Mouse (Mus musculus) mouse trophoblast stem cell (cell line): ENCODE results near the gene Akna.

Source experiments
- in situ Hi-C, 2 experiments: fragments of 300-500 bp; cut with MseI, MboI; formaldehyde crosslinking; loops; 2 replicates in 1 of 2; 3 replicates in 1 of 2; pipeline ENCODE4 v1.15.1; 2025

Gene Akna

DNA sequence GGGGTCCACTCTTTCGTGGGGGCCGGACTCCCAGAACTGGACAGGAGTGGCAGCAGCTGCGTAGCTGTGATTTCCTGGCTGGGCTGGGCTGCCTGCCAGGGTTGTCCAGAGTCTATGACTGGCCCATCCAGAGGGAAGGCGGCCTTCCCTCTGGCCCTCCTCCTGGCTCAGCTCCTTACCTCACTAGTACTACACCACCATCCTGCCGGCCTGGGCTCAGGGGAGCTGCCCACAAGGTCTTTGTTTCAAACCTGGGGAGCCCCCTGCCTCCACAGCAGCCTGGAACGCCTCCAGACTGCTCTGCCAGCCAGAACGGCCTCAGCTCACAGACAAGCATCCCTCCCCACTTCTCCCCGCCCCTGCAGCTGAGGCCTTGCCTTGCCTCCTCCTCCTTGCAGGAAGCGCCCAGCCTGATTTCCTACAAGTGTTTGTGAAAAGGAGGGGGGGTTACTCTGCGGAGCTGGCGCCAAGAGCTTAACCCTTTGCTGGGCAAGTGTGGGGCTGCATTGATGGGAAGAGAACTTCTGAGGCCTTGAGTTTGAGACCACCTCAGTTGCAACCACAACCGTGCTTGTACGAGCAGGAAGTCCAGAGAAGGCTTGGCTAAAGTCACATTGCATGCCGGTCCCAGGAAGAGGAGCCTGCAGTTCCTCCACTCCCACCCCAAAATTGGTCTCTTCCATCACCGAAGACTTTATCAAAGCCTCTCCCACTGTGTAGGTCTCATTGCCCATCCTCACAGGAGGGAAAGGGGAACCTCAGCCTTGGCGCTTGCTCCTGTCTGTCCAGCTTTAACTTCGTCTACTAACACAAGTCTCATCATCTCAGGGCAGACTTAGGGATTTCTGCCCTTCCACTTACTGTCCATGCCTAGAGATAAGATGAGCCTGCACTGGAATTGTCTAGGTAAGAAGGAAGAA is at the start of gene Akna:
Gene Akna (minus strand): TSS at position 315 of the 920 bp plus-strand sequence.
- in situ Hi-C loops, result no loop called here

DNA sequence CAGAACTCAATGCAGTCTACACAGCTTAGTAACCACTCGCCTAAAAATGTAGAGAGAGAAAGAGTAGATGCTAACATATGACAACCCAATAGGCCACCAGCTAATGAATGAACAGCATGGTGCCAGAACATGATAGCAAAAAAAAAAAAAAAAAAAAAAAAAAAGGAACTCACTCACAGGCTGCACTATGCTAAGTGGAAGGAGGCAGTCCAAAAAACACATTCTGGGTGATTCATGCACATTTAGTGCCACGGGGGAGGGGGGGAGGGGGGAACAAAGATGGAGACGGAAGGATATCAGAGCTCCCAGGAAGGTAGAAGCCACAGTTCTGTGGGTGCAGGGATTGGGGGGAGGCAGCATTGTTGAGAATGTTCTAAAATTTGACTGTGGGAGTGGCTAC is 49.4 kb upstream of the Akna start:
- in situ Hi-C loops, result no loop called here

DNA sequence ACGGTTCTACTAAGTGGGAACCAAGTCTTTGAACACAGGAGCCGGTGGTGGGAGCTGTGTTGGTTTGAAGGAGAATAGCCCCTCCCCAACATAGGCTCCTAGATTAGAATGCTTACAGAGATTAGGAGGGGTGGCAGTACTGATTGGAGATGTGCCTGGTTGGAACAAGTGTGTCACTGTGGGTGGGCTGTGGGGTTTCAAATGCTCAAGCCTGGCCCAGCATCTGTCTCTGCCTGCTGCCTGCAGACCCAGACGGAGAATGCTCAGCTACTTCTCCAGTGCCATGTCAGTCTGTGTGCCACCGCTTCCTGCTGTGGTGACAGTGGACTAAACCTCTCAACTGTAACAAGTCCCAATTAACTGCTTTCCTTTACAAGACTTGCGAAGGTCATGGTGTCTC is 47.4 kb upstream of the Akna start:
- in situ Hi-C loops, result no loop called here

DNA sequence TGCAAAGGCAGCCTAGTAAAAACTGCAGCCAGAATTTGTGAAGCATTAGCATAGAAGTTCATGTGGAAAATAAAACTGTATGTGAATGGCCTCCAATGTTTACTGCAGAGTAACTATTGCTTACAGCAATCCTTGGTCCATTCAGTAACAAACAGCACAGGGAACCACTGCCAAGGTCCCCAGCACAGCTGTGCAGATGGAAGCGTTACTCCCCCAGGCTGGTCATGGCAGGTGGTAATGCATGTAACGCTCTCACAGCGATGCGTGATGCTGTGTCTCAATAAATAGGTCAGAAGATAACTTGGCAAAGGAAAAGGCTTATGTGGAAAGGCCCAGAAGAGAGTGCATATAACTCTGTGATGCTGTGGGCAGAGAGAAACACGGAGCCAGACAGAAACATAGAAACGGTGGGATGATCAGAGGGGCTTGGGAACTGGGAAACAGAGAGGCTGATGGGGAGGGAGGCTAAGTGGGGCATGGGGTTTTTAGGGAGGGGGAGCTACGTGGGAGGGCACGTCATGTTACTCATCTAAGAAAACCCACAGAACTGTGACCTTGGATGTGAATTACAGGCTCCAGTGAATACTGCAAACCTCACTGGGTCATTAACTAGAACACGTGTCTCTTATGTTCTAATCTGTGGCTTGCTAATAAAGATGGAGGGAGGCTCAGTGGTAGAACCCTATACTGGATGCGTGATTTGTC is 41.4 kb upstream of the Akna start:
- in situ Hi-C loops, result no loop called here

DNA sequence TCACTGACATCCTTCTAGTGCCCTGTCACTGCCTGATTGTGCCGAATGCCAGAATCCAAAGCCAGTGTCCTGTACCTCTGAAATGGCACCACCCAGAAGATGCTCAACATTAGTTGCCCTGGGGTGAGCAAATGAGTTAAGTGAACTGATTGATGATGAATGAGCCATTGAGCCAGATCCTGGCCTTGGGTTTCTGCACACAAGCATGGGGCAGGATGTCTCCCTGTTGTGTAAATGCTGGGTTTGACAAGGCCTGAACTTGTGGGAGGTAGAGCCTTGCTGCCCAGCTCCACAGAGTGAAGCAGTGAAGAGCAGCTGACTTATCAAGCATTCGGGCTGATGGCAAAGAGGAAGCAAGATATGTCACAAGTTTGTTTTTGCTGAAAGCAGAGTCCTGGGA is 39.9 kb upstream of the Akna start:
- in situ Hi-C loops, result no loop called here

DNA sequence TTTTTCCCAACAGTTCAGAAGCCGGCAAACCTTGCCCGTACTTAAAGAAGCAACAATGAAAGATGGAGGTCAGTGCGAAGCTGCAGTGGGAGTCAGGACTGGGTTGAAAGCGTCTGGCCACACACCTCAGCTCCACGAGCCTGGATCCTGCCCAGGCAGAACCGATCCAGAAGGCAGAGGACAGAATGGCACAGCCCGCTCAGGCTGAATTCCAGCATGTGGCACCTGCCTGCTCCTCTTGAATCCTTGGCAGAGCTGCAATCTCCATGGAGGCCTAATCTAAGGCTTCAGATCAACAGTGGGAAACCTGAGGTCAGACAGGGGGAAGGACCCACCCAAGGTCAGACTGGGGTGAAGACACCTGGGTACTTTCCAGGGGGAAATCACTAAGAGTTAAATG is 38.5 kb upstream of the Akna start:
- in situ Hi-C loops, result no loop called here

DNA sequence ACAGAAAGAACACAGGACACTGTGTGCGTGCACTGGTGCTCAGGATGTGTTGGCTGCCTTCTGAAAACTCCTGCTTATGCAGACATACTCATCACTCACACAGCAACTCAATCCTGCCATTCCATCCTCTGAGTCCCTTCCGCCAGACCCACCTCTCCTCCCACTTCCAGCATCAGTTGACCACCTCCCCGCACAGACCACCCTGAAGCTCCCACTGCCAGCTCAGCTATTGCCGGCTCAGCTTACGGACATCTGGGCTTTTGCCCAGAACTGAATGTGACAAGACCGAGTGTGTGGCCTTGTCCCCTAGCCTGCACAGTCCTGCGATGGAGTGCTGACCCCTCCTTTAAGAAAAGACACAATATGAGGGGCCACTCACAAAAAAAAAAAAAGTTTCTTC is 37.1 kb upstream of the Akna start:
- in situ Hi-C loops, result no loop called here

DNA sequence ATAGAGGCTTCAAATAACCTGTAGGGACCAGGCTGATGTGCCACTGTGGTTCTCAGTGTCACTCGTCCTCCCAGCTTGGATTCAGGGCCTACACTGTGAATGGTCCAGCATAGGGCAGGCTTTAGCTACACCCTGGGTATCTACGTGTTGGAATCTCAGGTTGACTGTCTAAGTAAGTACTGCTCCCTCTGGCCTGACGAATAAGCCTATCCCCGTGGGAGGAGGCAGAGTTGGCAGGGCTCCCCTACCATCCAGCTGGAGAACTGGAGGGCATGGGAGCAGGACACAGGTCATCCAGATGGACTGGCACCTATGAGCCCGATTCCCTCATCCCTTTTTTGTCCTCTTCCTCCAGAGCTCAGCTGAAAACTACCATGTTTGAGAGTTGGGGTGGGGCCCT is 34.8 kb upstream of the Akna start:
- in situ Hi-C loops, result no loop called here

DNA sequence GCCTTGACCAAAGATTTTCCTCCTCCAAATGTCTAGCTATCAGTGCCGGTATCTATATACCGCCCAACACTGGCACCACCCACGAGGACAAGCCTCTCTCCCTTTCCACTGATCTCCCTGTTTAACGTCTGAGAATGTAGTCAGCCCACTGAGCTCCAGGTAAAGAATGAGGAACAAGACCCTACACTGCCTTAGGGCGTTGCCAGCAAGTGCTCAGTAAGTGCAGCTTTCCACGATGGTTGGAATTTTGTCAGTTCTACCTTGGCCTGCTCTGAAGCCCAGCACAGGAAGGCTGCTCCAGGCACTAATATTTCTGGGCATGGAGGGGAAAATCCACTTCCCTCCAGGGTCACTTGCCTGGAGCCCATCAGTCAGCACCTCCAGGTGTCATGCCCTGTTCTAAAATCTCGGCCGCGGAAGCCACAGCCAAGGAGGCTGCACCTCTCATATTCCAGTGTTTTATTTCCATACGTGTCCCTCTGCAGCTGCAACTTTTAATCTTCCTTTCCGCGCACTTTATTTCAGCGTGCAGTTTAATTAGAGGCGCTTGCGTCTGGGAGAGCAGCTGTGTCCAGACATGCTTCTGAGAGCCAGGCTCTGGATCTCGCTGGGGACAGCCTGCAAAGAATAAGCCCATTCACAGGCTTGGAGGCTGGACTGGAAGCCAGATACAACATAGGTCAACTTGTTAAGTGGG is 34.1 kb upstream of the Akna start:
- in situ Hi-C loops, result no loop called here

DNA sequence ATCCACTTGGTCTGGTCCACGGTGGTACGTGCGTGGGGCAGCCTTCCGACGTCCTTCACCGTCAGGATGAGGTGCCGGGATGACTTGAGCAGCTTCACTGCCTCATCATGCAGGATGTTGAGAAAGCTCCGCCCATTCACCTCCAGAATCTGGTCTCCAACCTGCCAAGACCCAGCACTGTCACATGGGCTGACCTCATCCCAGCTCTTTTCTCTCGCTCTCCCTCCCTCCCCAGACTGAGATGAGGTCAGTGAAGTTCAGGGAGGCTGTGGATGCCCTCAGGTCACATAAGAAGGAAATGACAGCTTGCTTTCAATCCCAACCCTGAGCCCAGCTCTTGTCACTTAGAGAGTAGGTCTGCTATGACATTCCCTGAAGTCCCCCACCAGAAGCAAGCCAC is 32.2 kb upstream of the Akna start:
- in situ Hi-C loops, result no loop called here

DNA sequence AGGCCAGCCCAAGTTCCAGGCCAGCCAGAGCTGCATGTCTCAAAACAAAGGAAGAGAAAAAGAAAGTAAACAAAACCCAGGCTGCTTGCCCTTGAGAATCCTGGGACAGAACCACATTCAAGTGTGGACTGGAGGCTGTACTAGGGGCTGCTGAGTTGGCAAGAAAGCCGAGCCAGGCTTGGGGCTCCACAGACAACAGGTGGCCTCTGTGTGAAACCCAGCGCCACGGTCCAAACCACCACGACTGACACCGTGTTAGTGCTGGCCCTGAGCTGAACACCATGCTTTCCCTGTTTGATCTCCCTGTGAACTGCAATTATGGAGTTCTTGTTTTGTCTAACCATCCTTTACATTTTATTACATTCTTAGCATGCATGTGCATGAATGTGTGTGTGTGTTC is 27.9 kb upstream of the Akna start:
- in situ Hi-C loops, result no loop called here

DNA sequence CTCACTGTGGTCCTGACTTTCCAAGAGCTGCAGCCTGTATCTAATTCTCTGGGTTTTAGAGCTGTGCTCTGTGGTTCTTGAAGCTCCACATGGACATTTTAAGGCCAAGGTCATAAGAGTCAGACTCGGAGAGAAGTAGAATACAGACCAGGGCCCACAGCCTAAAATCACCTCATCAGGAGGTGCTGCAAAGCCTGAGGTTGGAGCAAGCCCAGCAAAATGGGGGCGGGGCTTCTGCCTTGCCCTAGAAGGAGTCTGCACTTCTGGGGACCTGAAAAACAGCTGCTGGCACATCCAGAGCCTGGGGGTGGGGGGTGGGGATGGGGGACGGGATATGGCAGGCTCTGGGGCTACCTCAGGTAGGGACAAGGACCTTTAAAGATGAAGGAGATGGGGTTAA is 27.2 kb upstream of the Akna start:
- in situ Hi-C loops, result no loop called here

DNA sequence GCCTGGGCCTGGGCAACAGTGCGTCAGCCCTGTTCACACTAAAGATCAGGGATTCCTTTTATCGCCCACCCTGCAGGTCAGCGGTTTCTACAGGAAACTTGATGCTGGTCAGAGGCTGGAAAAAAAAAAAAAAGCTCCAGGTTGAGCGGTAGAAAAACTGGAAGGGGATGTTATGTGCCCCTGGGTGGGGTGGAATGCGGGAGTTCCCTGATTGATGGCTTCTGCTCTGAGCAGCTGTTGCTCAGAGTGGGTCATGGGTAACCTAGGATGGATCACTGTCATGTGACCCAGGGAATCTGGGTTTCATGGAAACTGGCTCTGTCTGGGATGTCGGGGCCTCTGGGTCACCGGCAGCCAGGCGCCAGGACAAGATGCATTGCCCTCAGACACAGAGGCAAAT is 23.2 kb upstream of the Akna start:
- in situ Hi-C loops, result no loop called here

DNA sequence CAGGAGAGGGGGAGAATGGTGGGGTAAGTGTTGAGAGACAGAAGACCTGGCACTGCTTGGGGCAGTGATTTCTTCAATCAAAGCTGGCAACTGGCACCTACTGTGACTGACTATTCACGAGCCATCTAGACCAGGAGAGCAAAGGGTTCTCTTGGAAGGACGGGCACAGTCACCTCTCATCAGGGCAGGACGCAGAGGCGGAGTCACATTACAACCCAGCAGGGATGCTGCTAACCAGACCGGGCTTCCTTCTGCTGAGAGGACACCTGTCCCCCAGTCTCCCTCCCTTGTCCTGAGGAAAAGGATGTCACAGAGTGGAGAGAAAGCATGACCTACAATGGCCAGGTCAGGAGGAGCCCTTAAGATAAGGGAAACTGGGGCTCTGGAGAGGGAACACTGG is 20.7 kb upstream of the Akna start:
- in situ Hi-C loops, result no loop called here

DNA sequence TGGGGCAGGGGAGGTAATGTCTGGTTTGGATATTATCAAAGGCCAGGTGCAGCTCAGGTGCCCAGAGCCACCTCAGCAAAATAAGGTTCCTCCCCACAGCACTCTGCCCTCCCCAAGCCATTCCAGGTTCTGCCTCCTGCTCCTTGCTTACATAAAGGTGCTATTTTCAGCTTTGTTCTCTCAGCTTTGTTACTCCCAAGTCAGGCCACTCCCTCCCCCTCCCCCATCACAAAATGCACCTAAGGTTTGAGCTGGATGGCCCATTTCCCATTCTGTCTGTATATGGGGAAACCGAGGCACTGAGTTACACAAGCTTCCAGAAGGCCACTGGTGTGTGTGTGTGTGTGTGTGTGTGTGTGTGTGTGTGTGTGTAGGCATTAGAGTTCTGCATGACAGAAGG is 20.1 kb upstream of the Akna start:
- in situ Hi-C loops, result no loop called here

DNA sequence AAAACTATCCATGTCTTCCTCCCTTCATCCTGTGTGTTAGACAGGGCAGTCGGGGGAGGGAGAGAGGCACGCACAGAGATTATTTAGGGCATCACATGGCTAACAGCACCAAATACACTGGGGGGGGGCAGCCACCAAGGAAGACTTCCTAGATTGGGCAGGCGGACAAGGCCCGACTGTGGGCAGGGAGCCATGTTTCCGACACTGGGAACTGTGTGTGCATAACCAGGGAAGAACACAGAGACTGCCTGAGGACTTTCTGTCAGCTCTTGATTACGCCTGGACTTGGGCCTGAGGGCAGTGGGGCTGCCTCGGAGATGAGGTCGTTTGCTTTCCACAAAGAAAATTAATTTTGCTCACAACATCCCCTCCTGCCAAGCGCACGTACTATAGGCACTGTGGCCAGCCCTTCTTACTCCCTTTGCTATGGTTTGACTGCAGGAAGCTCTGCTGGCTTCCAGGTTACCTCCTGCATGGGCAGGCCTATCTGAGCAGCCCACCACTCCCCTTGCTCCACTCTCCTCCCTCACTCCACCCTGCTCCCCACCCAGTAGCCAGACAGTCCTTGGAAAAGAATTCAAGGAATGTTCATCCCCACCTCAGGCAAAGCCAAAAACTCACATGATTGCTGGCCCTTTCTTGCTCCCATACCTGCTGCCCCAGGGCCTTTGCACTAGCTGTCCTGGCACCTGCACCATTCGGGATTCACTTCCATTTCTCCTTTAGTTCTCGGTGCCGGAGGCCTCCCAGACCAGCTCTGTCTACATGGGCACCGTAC is 17.2 kb upstream of the Akna start:
- in situ Hi-C loops, result no loop called here

DNA sequence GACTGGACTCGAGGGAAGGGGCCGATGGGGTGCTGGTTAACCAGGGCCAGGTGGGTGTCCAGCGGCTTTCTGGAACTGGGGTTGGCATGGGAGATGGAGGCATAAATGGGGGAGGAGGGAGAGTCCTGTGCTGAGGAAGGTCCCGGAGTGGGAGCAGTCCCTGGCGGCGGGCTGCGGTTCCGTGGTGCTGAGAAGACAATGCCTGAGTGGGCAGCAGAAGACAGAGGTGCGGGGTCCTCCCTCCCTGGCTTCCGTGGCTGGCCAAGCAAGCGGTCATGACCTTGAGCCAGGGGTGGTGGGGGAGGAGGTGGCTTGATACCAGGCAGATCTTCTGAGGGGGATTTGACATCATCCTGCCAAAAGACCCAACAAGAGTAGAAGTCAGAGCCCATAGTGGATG is 15.1 kb upstream of the Akna start:
- in situ Hi-C loops, result loop anchor here in 1 of 2 experiments (10.0 kb wide), 1 partner anchor 527 kb away; no protein-coding TSS in a partner anchor

DNA sequence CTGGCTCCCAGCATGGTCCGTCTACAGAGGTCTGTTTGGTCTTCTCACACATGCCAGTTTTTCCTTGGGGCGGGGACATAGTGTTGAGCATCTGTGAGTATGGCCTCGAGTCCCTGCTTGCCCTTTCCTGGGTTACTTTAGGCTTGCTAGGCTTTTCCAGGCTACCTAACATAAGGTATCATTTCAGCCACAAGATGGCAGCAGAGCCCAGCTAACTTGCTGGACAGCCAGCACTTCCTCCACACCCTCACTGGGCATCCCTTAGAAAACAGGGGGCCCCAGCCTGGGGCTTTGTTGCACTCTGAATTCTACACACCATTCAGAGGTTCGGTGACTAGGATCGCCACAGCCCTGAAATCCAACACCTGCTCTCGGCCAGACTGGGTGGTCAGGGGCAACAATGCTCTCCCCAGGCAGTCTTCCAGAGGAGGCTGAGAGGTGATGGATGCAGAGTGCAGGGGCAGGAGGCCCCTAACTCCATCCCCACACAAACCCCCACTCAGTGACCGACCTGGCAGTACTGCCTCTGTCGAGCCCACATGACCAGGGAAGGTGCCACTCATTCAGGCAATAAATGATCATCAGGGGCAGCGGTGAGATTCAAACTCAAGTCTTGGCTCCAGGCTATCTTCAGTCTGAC is 14.3 kb upstream of the Akna start:
- in situ Hi-C loops, result loop anchor here in 1 of 2 experiments (10.0 kb wide), 1 partner anchor 527 kb away; no protein-coding TSS in a partner anchor

DNA sequence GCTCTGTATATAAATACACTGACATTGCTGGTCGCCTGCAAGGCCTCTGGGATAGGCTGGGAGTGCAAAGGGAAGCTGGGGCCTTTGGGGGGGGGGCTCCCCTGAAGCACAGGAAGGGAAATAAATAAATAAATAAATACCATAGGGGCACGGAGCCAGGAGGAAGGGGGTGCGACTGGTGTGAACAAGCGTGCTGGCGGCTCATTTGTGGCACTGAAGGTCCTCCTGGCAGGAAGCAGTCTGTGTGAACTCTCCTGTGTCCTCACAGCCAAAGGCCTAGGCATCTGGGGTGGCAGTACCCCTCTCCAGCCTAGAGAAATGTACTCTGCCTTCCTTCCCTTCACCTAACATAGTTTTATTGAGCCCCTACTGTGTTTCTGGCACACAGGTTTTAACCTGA is 11.8 kb upstream of the Akna start:
- in situ Hi-C loops, result loop anchor here in 1 of 2 experiments (10.0 kb wide), 1 partner anchor 530 kb away; no protein-coding TSS in a partner anchor

DNA sequence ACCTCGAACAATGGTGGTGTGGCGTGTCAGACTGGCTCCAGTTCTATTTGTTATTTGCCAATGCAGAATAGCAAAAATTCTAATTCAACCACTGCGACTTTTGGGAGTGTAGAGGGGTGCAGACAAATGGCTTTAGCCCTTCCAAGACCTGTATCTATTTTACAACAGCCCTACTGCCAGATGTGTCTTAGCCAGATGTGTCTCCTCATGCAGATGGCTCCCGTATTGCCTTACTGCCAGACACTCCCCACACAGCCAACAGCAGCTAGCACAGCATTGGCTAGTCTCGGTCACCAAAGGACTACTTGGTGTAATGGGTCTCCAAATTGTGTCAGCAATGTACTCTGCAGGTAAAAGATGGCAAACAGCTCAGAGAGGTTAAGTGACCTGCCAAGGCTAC is 8.1 kb upstream of the Akna start:
- in situ Hi-C loops, result loop anchor here in 1 of 2 experiments (10.0 kb wide), 1 partner anchor 534 kb away; no protein-coding TSS in a partner anchor

DNA sequence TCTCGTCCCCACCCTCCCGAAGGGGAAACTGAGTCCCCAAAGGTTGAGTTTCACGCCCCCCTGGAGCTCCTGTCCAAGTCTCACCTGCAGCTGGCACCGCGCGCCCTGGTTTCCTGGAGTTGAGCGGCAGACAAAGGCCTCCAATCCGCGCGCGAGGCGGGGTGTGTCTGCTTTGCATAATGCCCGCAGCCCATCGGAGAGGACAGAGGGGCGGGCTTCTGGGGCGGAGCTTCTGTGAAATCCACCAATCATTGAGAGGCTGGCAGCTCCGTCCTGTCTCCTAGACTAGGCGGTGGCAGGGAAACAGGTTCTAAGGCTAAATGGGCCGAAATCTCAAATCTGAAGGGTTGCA is 7.4 kb upstream of the Akna start:
- in situ Hi-C loops, result loop anchor here in 1 of 2 experiments (10.0 kb wide), 1 partner anchor 534 kb away; no protein-coding TSS in a partner anchor
